Mouse (Mus musculus): ENCODE data around the gene Stap2. TPM values are rescaled to one million over a fixed set of nuclear protein-coding genes. Genes with fewer than 3 reads are reported as not detected.

Gene Stap2
- total RNA-seq, 1 experiment from 2014 or later: not detected

Other genes starting within 250 kb of the Stap2 start
- 7.2 and 10.3 TPM in 2 replicates for gene Zfp119a, start 126.7 kb downstream of the Stap2 start, total RNA-seq (2017)
- 13.5 and 22.5 TPM in 2 replicates for gene Zfp959, start 113.5 kb downstream of the Stap2 start, total RNA-seq (2017)
- 3.2 and 3.4 TPM in 2 replicates for gene Zfp119b, start 56.1 kb downstream of the Stap2 start, total RNA-seq (2017)
- gene Ebi3, start 52.9 kb downstream of the Stap2 start, total RNA-seq (2017): 7.8 and 9.0 TPM in 2 replicates
- 23.9 and 28.4 TPM in 2 replicates for gene Yju2, start 46.5 kb downstream of the Stap2 start, total RNA-seq (2017)
- gene Shd, start 35.1 kb downstream of the Stap2 start, total RNA-seq (2017): not detected in 2 replicates
- not detected in 2 replicates for gene Fsd1, start 19.1 kb downstream of the Stap2 start, total RNA-seq (2017)
- 33.4 and 70.7 TPM in 2 replicates for gene Mpnd, start 127 bp upstream of the Stap2 start, total RNA-seq (2017)
- gene Sh3gl1, start 31.1 kb upstream of the Stap2 start, total RNA-seq (2017): 27.9 and 30.1 TPM in 2 replicates
- 33.6 and 35.6 TPM in 2 replicates for gene Chaf1a, start 34.9 kb upstream of the Stap2 start, total RNA-seq (2017)
- gene Ubxn6, start 69.4 kb upstream of the Stap2 start, total RNA-seq (2017): 20.0 and 28.2 TPM in 2 replicates
- gene Hdgfl2, start 74.0 kb upstream of the Stap2 start, total RNA-seq (2017): 70.4 and 79.9 TPM in 2 replicates
- not detected in 2 replicates for gene Plin4, start 104.2 kb upstream of the Stap2 start, total RNA-seq (2017)
- gene Plin5, start 112.0 kb upstream of the Stap2 start, total RNA-seq (2017): not detected in 2 replicates
- gene Lrg1, start 116.4 kb upstream of the Stap2 start, total RNA-seq (2017): 0.14 TPM in 1 of 2 replicates, not detected in the other
- gene Sema6b, start 134.8 kb upstream of the Stap2 start, total RNA-seq (2017): 2.8 TPM in 2 replicates
- gene Tnfaip8l1, start 156.9 kb upstream of the Stap2 start, total RNA-seq (2017): 3.2 and 3.7 TPM in 2 replicates
- gene Mydgf, start 178.3 kb upstream of the Stap2 start, total RNA-seq (2017): 28.4 and 33.3 TPM in 2 replicates
- gene Dpp9, start 213.3 kb upstream of the Stap2 start, total RNA-seq (2017): 13.8 and 14.1 TPM in 2 replicates